Mouse (Mus musculus): ENCODE data around the gene Ptges3. TPM values are rescaled to one million over a fixed set of nuclear protein-coding genes. Genes with fewer than 3 reads are reported as not detected.
A peak's percentile ranks its signal among the peaks of the same experiment; 100 is the strongest.
"Not testable (repeated sequence)": the region's sequence is repeated elsewhere in the genome, so short reads cannot be mapped to it uniquely, and the experiment has no call there.

Ptges3 gene
- polyA plus RNA-seq, 1 experiment: 168 TPM

GRCm38 (mm10) chr10:128049741-128050140, 9.0 kb upstream of the Ptges3 start:
- Histone ChIP-seq H3K4me3 (replicated peaks; ENCODE audit: control insufficient read depth, low read depth, low read length) (no peak overlapping the region), H3K4me1 (ENCODE audit: control insufficient read depth, insufficient read depth, low read length) (no peaks in the 10 kb centered on the region), H3K27ac (ENCODE audit: control insufficient read depth, insufficient read depth, low read depth, low read length, poor library complexity) (no peak overlapping the region)
- no peak for TF ChIP-seq CTCF (IDR thresholded peaks at IDR 0.05; ENCODE audit: control insufficient read depth, insufficient read depth, low read length)
- no peak for TF ChIP-seq POLR2A (IDR thresholded peaks at IDR 0.05; ENCODE audit: borderline replicate concordance, control insufficient read depth, low read depth, low read length)
- 98% methylated on average over 2 of the region's 2 CpGs for WGBS

GRCm38 (mm10) chr10:128050355-128050754, 8.4 kb upstream of the Ptges3 start:
- TF ChIP-seq CTCF (IDR thresholded peaks at IDR 0.05; ENCODE audit: control insufficient read depth, insufficient read depth, low read length) (no peak), POLR2A (IDR thresholded peaks at IDR 0.05; ENCODE audit: borderline replicate concordance, control insufficient read depth, low read depth, low read length) (no peak)
- WGBS: 97% methylated on average over 2 of the region's 2 CpGs
- Histone ChIP-seq H3K27ac (ENCODE audit: control insufficient read depth, insufficient read depth, low read depth, low read length, poor library complexity) (no peak overlapping the region), H3K4me3 (replicated peaks; ENCODE audit: control insufficient read depth, low read depth, low read length) (no peak overlapping the region), H3K4me1 (ENCODE audit: control insufficient read depth, insufficient read depth, low read length) (no peaks in the 10 kb centered on the region)

GRCm38 (mm10) chr10:128051589-128051988, 7.2 kb upstream of the Ptges3 start:
- H3K4me3 ChIP-seq (replicated peaks; ENCODE audit: control insufficient read depth, low read depth, low read length): no peak overlapping the region
- WGBS: 86% methylated on average over 5 of the region's 5 CpGs
- H3K27ac ChIP-seq (ENCODE audit: control insufficient read depth, insufficient read depth, low read depth, low read length, poor library complexity): no peak overlapping the region
- no peak for TF ChIP-seq CTCF (IDR thresholded peaks at IDR 0.05; ENCODE audit: control insufficient read depth, insufficient read depth, low read length)
- TF ChIP-seq POLR2A (IDR thresholded peaks at IDR 0.05; ENCODE audit: borderline replicate concordance, control insufficient read depth, low read depth, low read length): no peak
- no peaks in the 10 kb centered on the region for H3K4me1 ChIP-seq (ENCODE audit: control insufficient read depth, insufficient read depth, low read length)

- not testable (repeated sequence) for H3K4me1 ChIP-seq (ENCODE audit: control insufficient read depth, insufficient read depth, low read length); H3K4me3 ChIP-seq (replicated peaks; ENCODE audit: control insufficient read depth, low read depth, low read length); H3K27ac ChIP-seq (ENCODE audit: control insufficient read depth, insufficient read depth, low read depth, low read length, poor library complexity)
- 78% methylated on average over 1 of the region's 2 CpGs for WGBS
Measured at GRCm38 (mm10) chr10:128052136-128052535, 6.6 kb upstream of the Ptges3 start.

- WGBS: 88% methylated on average over 8 of the region's 8 CpGs
- TF ChIP-seq CTCF (IDR thresholded peaks at IDR 0.05; ENCODE audit: control insufficient read depth, insufficient read depth, low read length): no peak
- TF ChIP-seq POLR2A (IDR thresholded peaks at IDR 0.05; ENCODE audit: borderline replicate concordance, control insufficient read depth, low read depth, low read length): no peak
- Histone ChIP-seq H3K4me3 (replicated peaks; ENCODE audit: control insufficient read depth, low read depth, low read length) (no peak overlapping the region), H3K4me1 (ENCODE audit: control insufficient read depth, insufficient read depth, low read length) (no peaks in the 10 kb centered on the region), H3K27ac (ENCODE audit: control insufficient read depth, insufficient read depth, low read depth, low read length, poor library complexity) (no peak overlapping the region)
Measured at GRCm38 (mm10) chr10:128053001-128053400, 5.8 kb upstream of the Ptges3 start.

GRCm38 (mm10) chr10:128058184-128058583, 570 bp upstream of the Ptges3 start:
- under 1% methylated on average over 18 of the region's 18 CpGs for WGBS
- no peak for TF ChIP-seq CTCF (IDR thresholded peaks at IDR 0.05; ENCODE audit: control insufficient read depth, insufficient read depth, low read length)
- TF ChIP-seq POLR2A (IDR thresholded peaks at IDR 0.05; ENCODE audit: borderline replicate concordance, control insufficient read depth, low read depth, low read length): no peak
- Histone ChIP-seq H3K4me3 (replicated peaks; ENCODE audit: control insufficient read depth, low read depth, low read length) (peak overlapping the region; percentile 71), H3K27ac (ENCODE audit: control insufficient read depth, insufficient read depth, low read depth, low read length, poor library complexity) (peak overlapping the region; percentile 90), H3K4me1 (ENCODE audit: control insufficient read depth, insufficient read depth, low read length) (peaks cover 2% of the 10 kb centered on the region)

GRCm38 (mm10) chr10:128059207-128059981, 640 bp downstream of the Ptges3 start:
- Histone ChIP-seq H3K27ac (ENCODE audit: control insufficient read depth, insufficient read depth, low read depth, low read length, poor library complexity) (peak overlapping the region; percentile 90), H3K4me3 (replicated peaks; ENCODE audit: control insufficient read depth, low read depth, low read length) (peak overlapping the region; percentile 97), H3K4me1 (ENCODE audit: control insufficient read depth, insufficient read depth, low read length) (peaks cover 2% of the 10 kb centered on the region)
- WGBS: under 1% methylated on average over 62 of the region's 62 CpGs
- TF ChIP-seq CTCF (IDR thresholded peaks at IDR 0.05; ENCODE audit: control insufficient read depth, insufficient read depth, low read length) (no peak), POLR2A (IDR thresholded peaks at IDR 0.05; ENCODE audit: borderline replicate concordance, control insufficient read depth, low read depth, low read length) (peak; percentile 3; the same call in 1 of the 2 replicates)

- WGBS: 59% methylated on average over 5 of the region's 5 CpGs
- H3K4me3 ChIP-seq (replicated peaks; ENCODE audit: control insufficient read depth, low read depth, low read length): no peak overlapping the region
- no peak for TF ChIP-seq POLR2A (IDR thresholded peaks at IDR 0.05; ENCODE audit: borderline replicate concordance, control insufficient read depth, low read depth, low read length)
- no peak for TF ChIP-seq CTCF (IDR thresholded peaks at IDR 0.05; ENCODE audit: control insufficient read depth, insufficient read depth, low read length)
- H3K4me1 ChIP-seq (ENCODE audit: control insufficient read depth, insufficient read depth, low read length): peaks cover 2% of the 10 kb centered on the region
- H3K27ac ChIP-seq (ENCODE audit: control insufficient read depth, insufficient read depth, low read depth, low read length, poor library complexity): no peak overlapping the region
Measured at GRCm38 (mm10) chr10:128061109-128061508, 2.4 kb downstream of the Ptges3 start.

Measured in bone marrow, adult 2 months (tissue).